Mouse (Mus musculus): Measurements from ENCODE around the gene Bpifb1.
"Not testable (repeated sequence)": the region's sequence is repeated elsewhere in the genome, so short reads cannot be mapped to it uniquely, and the experiment has no call there.

The Bpifb1 gene

GRCm38 (mm10) chr2:154211121-154211520 lies 20.5 kb downstream of the Bpifb1 start:
- no peak for DNase-seq (ENCODE audit: low read depth in 2 of 2, low spot score in 2 of 2)

- DNase-seq (ENCODE audit: low read depth in 2 of 2, low spot score in 2 of 2), result no peak
Observed at GRCm38 (mm10) chr2:154211881-154212280, 21.3 kb downstream of the Bpifb1 start.

GRCm38 (mm10) chr2:154215191-154215590 lies 24.6 kb downstream of the Bpifb1 start:
- DNase-seq (ENCODE audit: low read depth in 2 of 2, low spot score in 2 of 2), result peak; percentile 24 to 37

GRCm38 (mm10) chr2:154219950-154220349 lies 29.3 kb downstream of the Bpifb1 start:
- no peak for DNase-seq (ENCODE audit: low read depth in 2 of 2, low spot score in 2 of 2)

GRCm38 (mm10) chr2:154223265-154223916 lies 32.8 kb downstream of the Bpifb1 start, which contains the start of gene Bpifb5:
Gene Bpifb5 (plus strand): TSS chr2:154223742.
- DNase-seq (ENCODE audit: low read depth in 2 of 2, low spot score in 2 of 2), result no peak

- no peak for DNase-seq (ENCODE audit: low read depth in 2 of 2, low spot score in 2 of 2)
Observed at GRCm38 (mm10) chr2:154223917-154224273, 33.3 kb downstream of the Bpifb1 start.

GRCm38 (mm10) chr2:154226991-154227390 lies 36.4 kb downstream of the Bpifb1 start:
- DNase-seq (ENCODE audit: low read depth in 2 of 2, low spot score in 2 of 2), result no peak

GRCm38 (mm10) chr2:154227830-154228229 lies 37.2 kb downstream of the Bpifb1 start:
- DNase-seq (ENCODE audit: low read depth in 2 of 2, low spot score in 2 of 2), result no peak

GRCm38 (mm10) chr2:154233426-154233825 lies 42.8 kb downstream of the Bpifb1 start:
- no peak for DNase-seq (ENCODE audit: low read depth in 2 of 2, low spot score in 2 of 2)

GRCm38 (mm10) chr2:154240771-154241170 lies 50.2 kb downstream of the Bpifb1 start:
- DNase-seq (ENCODE audit: low read depth in 2 of 2, low spot score in 2 of 2), result no peak

GRCm38 (mm10) chr2:154242726-154243125 lies 52.1 kb downstream of the Bpifb1 start:
- not testable (repeated sequence) for DNase-seq (ENCODE audit: low read depth in 2 of 2, low spot score in 2 of 2)

- no peak for DNase-seq (ENCODE audit: low read depth in 2 of 2, low spot score in 2 of 2)
Observed at GRCm38 (mm10) chr2:154243356-154244036, 52.9 kb downstream of the Bpifb1 start.

- DNase-seq (ENCODE audit: low read depth in 2 of 2, low spot score in 2 of 2), result no peak
Observed at GRCm38 (mm10) chr2:154245322-154245721, 54.7 kb downstream of the Bpifb1 start.

- not testable (repeated sequence) for DNase-seq (ENCODE audit: low read depth in 2 of 2, low spot score in 2 of 2)
Observed at GRCm38 (mm10) chr2:154255254-154255653, 64.6 kb downstream of the Bpifb1 start.

- no peak for DNase-seq (ENCODE audit: low read depth in 2 of 2, low spot score in 2 of 2)
Observed at GRCm38 (mm10) chr2:154255770-154256169, 65.2 kb downstream of the Bpifb1 start.

- DNase-seq (ENCODE audit: low read depth in 2 of 2, low spot score in 2 of 2), result not testable (repeated sequence)
Observed at GRCm38 (mm10) chr2:154257554-154257953, 66.9 kb downstream of the Bpifb1 start, which contains the start of gene Bpifb9a. Gene Bpifb9a (plus strand): TSS chr2:154257854.

- not testable (repeated sequence) for DNase-seq (ENCODE audit: low read depth in 2 of 2, low spot score in 2 of 2)
Observed at GRCm38 (mm10) chr2:154264397-154264796, 73.8 kb downstream of the Bpifb1 start.

All from CD8-positive naive resting alpha-beta T cell, adult 2 months (primary cell).